Mouse (Mus musculus) testis, postnatal 10 days (tissue): ENCODE measurements at regions not wholly inside any gene's neighbourhood (a gene's known extent, or its start where the extent isn't known, plus 50 kb on each side); places are given as distances from the start of the nearest gene placed in this dataset.

Experiments
- DNase-seq: peaks from one replicate; pipeline ENCODE4 v3.0.0; 2021; ENCODE audit warnings: low spot score

DNA sequence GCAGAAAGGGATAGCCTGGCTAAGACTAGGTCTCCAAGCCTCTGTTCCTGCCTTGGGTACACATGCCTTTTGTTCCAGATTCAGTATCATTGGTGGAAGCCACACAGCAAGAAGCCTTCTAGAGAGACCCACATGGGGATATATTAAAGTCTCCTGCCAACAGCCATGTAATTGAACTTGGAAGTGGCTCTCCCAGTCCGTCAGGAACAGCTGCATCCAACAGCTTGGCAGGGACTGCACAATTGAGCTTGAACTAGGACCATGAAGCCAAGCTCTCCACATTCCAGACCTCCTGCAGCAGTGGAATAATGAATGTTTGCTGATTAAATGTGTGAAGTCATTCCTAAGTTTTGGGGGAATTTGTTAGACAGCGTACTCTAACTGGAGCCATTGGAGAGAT is 94.5 kb downstream of the Gpr139 start:
- DNase-seq, result no peak

DNA sequence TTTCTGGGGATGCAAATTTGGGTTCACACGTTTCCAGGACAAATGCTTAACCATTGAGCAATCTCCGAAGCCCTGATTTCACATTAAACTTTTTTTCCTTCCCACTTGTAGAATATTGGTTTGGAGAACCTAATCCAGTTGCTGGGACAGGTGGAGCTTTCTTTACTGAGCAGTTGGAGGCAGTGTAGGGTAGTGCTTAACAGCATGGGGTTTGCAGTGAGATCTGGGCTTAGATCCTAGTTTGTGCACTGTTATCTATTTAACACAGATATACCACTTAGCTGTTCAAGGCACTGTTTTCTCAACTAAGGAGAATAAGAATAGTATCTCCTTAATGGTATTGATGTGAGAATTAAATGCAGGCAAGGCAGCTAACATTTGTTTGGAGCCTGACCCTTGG is 93.5 kb upstream of the Gprc5b start:
- DNase-seq, result no peak

DNA sequence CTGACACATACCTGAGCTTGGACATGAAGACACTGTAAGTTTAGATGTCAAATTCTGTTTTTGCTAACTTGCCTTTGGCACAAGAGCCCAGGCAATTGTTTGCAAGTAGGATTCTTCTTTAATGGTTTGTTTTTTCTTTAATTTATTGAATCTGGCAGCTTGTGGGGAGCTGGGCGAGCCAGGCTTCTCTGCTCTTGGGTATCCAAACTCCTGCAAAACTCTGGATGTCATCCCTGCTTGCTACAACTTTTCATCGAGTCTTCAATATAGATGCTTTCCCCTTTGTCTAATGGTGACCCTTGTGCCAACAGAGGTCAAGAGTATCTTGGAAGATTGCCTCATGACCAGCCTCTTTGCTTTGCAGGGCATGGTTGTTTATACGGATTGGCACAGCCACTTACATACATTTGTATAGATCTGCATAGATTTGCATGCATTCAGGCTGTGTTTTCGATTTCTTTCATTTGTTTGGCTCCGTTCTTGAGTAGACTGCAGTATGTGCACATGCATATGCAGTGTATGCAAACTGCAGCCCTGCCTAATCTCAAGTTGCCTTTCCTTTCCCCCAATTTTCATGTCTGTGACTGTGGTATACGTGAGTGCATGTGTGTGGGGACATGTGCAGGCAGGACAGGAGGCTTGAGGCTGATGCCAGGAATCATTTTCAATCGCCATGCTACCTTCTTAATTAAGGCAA is 92.9 kb upstream of the Gprc5b start:
- DNase-seq, result no peak

DNA sequence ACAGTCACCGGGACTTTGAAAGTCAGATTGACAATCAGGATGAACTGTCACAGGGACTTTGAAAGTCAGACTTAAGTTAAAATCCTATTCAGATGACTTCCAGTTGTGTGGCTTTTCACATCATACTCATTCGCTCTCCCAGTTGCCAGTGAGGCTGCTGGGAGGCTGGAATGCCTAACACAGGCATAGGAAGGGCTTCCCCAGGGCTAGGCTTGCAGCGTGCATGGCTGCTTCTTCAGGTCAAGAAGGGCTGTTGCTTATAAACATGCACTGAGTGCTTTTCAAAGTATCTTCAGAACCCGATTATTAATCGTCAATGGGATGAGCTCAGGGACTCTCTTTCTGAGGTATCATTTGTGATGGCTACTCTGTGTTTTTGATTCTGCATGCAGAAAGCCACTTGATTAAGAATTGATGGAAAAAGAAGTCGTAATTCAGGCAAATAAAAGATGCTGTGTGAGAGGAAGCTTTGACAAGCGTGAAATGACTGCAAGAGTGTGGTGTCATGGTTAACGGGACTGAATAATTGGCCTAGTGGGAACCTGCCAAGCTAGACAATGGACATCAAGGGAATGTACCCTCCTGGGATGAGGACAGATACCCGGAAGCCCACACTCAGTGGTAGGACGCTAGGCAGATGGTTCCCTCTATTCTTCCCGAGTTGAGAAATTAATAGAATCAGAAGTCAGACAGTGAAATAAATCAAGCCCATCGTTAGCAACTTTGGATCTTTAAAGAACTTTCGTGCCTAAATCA is 90.9 kb upstream of the Gprc5b start:
- no peak for DNase-seq

DNA sequence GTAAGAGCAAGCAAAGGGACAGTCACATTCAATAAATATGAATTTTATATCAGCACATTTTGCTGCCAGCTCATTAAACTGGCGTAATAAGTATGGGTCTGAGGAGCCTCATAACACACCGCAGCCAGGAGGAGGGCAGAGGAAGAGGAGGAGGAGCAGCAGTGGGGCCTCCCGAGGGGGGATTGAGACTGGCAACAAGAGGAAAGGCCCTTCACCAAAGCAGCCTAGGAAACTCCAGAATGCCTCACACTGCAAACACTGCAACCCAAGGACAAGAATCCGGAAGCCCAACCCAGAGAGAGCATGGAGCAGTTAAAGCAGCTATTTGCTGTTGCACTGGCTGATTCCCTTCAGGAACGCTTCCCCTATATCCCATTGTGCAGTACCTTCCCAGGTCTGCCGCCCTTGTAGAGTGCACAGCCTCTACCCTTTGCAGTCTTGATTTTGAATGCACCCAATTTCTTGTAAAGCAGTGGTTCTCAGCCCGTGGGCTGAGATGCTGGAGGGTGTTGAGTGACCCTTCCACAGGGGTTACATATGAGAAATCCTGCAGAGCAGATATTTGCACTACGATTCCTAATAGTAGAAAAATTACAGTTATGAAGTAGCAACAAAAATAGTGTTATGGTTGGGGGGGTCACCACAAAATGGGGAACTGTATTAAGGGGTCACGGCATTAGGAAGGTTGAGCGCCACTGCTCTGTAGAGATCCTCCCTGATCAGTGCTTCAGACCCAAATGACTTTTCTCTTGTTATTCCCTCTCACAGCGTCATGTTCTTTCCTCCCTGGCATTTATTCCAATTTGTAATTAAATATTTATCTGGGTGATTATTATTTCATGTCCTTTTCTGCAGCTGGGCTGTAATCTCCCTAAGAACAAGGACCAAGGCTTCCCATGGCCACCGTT is 82.0 kb upstream of the Gprc5b start:
- peak; percentile 54 for DNase-seq

DNA sequence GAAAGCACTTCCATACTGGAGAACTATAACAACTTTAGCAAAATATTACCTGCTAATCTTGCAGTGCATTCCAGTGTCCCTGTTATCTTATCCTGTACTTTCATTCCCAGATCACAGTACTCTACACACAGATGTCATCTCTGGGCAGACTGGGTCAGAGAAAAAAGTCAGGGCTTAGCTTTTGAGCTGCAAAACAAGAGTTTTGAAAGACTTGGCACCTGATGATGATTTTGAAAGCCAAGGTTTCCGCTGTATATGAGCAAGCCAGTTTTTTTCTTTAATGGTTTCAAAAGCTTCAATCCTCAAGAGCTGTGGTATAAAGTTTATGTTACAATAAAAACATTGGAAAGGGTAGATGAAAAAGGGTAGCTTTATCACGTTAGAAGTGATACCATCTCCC is 71.0 kb upstream of the Gprc5b start:
- DNase-seq, result no peak
